Mouse (Mus musculus) stomach, postnatal 0 days (tissue): ENCODE measurements around the gene Gfod2. TPM values are rescaled to one million over a fixed set of nuclear protein-coding genes. Genes with fewer than 3 reads are reported as not detected.
A peak's percentile ranks its signal among the peaks of the same experiment; 100 is the strongest.

ENCODE experiments used
- ATAC-seq: fragments of 200-750 bp; cut with Nextera tagmentation; 2 replicates; pipeline ENCODE4 v1.8.0; 2017; ENCODE audit not compliant: low FRiP score, low TSS enrichment
- DNase-seq: peaks from one replicate; pipeline ENCODE4 v3.0.0-alpha.2; 2016; ENCODE audit warnings: low spot score
- H3K27ac ChIP-seq: fragments of 300-500 bp; sonication (generic); replicated peaks from 2 replicates; pipeline ENCODE4 v1.5.1; 2014; ENCODE audit warnings: mild to moderate bottlenecking, control low read depth
- H3K27me3 ChIP-seq: fragments of 300-500 bp; sonication (generic); 2 replicates; pipeline ENCODE4 v1.6.1; 2014; ENCODE audit warnings: low read length; ENCODE audit not compliant: control insufficient read depth, insufficient read depth
- H3K36me3 ChIP-seq: fragments of 300-500 bp; sonication (generic); 2 replicates; pipeline ENCODE4 v1.6.1; 2014; ENCODE audit warnings: low read length, mixed read lengths; ENCODE audit not compliant: control insufficient read depth, insufficient read depth
- H3K4me1 ChIP-seq: fragments of 300-500 bp; sonication (generic); replicated peaks from 2 replicates; pipeline ENCODE4 v1.6.1; 2014; ENCODE audit warnings: antibody characterized with exemption; ENCODE audit not compliant: control insufficient read depth, insufficient read depth
- H3K4me2 ChIP-seq: fragments of 300-500 bp; sonication (generic); replicated peaks from 2 replicates; pipeline ENCODE4 v1.6.1; 2014; ENCODE audit warnings: low read depth, mild to moderate bottlenecking, control low read depth, moderate library complexity
- H3K4me3 ChIP-seq: fragments of 300-500 bp; sonication (generic); 2 replicates; pipeline ENCODE4 v1.5.1; 2014; ENCODE audit warnings: low read depth, low read length, control low read depth
- H3K9ac ChIP-seq: fragments of 300-500 bp; sonication (generic); 2 replicates; pipeline ENCODE4 v1.6.1; 2014; ENCODE audit warnings: mild to moderate bottlenecking, low read length, control low read depth, mixed read lengths
- H3K9me3 ChIP-seq: fragments of 300-500 bp; sonication (generic); 2 replicates; pipeline ENCODE4 v1.6.1; 2016; ENCODE audit warnings: low read length; ENCODE audit not compliant: control insufficient read depth
- CTCF ChIP-seq: IDR thresholded peaks from 2 replicates; pipeline ENCODE4 v1.5.1; 2016; ENCODE audit warnings: antibody characterized with exemption, low read depth, mild to moderate bottlenecking, moderate library complexity
- EP300 ChIP-seq: optimal IDR thresholded peaks from 2 replicates; pipeline ENCODE3; 2016; ENCODE audit warnings: antibody characterized with exemption
- WGBS: fragments of 180-500 bp; shearing (Covaris S2); extraction: QIAGEN DNeasy Blood & Tissue Kit; methylation state at CpG from one replicate; pipeline ENCODE4 v1.1.7; 2014; 5-methylcytosine and 5-hydroxymethylcytosine counted together
- polyA plus RNA-seq: library from polyadenylated mRNA; unstranded; fragments of >200 nt; fragmentation: Nextera tagmentation; extraction: Ambion mirVana; gene quantifications from 2 replicates; pipeline ENCODE4 v1.2.1, GENCODE M21; 2015

The Gfod2 gene
- polyA plus RNA-seq, 1 experiment from 2014 or later, result 14.5 TPM

- Histone ChIP-seq H3K27me3 (no peaks in the 10 kb centered on the region), H3K9me3 (no peaks in the 10 kb centered on the region), H3K9ac (peak overlapping the region; percentile 45), H3K27ac (no peak overlapping the region), H3K4me1 (no peaks in the 10 kb centered on the region; the same call in 1 of the 2 replicates), H3K4me3 (peak overlapping the region; percentile 45), H3K36me3 (peaks cover 5% of the 10 kb centered on the region; the same call in 1 of the 2 replicates), H3K4me2 (peak overlapping the region; percentile 91)
- 17% methylated on average over 40 of the region's 40 CpGs for WGBS
- peak; percentile 39 for DNase-seq
- ATAC-seq, result peak; percentile 28; the same call in 1 of the 2 replicates
- TF ChIP-seq EP300 (no peak), CTCF (peak; percentile 17; the same call in 1 of the 2 replicates)
Measured at GRCm38 (mm10) chr8:105694051-105694799, 64.2 kb downstream of the Gfod2 start.

- H3K4me1 ChIP-seq, result no peaks in the 10 kb centered on the region; the same call in 1 of the 2 replicates
- H3K27ac ChIP-seq, result no peak overlapping the region
- DNase-seq (peak; percentile 74), ATAC-seq (peak; percentile 57; the same call in 1 of the 2 replicates)
- peak overlapping the region; percentile 45 for H3K4me3 ChIP-seq
- WGBS, result 3% methylated on average over 26 of the region's 30 CpGs
- peaks cover 2% of the 10 kb centered on the region; the same call in 1 of the 2 replicates for H3K36me3 ChIP-seq
- H3K9me3 ChIP-seq, result no peaks in the 10 kb centered on the region
- H3K4me2 ChIP-seq, result peak overlapping the region; percentile 91
- H3K9ac ChIP-seq, result peak overlapping the region; percentile 45
- H3K27me3 ChIP-seq, result no peaks in the 10 kb centered on the region
- TF ChIP-seq CTCF (no peak), EP300 (no peak)
Measured at GRCm38 (mm10) chr8:105693648-105694047, 64.8 kb downstream of the Gfod2 start.

DNA sequence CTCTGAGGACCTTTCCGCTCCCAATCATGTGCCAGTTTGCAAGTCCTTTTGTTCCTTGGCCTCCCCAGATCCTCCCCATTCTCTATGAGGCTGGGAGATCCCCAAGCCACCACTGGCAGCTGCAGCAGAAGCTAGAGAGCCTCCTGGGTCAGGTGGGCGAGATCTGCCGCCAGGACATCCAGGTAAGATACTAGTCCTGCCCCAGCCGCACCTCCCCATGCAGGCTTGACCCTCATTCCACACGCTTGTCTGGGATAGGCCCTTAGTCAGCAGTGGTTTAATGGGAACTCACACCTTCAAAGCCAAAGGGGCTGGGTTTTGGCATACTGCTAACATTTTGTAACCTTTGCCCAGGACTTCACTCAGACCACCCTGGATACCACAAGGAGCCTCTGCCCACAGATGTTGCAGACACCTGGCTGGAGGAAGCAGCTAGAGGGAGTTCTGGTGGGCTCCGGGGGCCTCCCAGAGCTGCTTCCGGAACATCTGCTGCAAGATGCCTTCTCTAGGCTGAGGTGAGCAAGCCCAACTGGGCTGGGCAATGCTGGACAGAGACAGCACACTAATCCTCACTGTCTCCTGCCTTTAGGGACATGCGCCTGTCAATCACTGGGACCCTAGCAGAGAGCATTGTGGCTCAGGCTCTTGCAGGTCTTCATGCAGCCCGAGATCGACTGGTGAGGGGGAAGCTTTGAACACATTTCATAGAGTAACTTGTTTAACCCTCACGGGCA lies 65.8 kb downstream of the Gfod2 start:
- DNase-seq (no peak), ATAC-seq (no peak)
- Histone ChIP-seq H3K27me3 (no peaks in the 10 kb centered on the region), H3K4me3 (no peak overlapping the region), H3K4me1 (no peaks in the 10 kb centered on the region; the same call in 1 of the 2 replicates), H3K9ac (no peak overlapping the region), H3K4me2 (no peak overlapping the region), H3K27ac (no peak overlapping the region), H3K36me3 (no peaks in the 10 kb centered on the region; the same call in 1 of the 2 replicates), H3K9me3 (no peaks in the 10 kb centered on the region)
- 93% methylated on average over 11 of the region's 11 CpGs for WGBS
- TF ChIP-seq EP300 (no peak), CTCF (no peak)

DNA sequence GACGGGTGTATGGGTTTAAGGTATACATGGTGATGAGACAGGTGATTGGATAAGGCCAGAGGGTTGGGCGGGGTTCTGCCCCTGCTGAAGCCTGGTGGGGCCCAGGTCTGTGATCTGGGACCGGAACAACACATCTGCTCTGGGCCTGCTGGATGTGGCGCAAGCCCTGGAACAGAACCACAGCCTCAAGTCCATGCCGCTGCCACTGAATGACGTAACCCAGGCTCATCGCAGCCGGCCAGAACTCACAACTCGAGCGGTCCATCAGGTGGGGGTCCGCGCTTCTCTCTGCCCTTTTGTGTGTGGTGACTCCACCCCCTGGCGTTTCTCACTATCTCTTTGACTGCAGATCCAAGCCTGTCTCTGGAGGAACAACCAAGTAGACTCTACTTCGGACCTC lies 67.5 kb downstream of the Gfod2 start:
- no peak overlapping the region for H3K27ac ChIP-seq
- no peaks in the 10 kb centered on the region for H3K9me3 ChIP-seq
- WGBS, result 69% methylated on average over 14 of the region's 14 CpGs
- no peak for DNase-seq
- no peak for TF ChIP-seq CTCF
- TF ChIP-seq EP300, result no peak
- no peaks in the 10 kb centered on the region for H3K27me3 ChIP-seq
- H3K4me3 ChIP-seq, result no peak overlapping the region
- H3K9ac ChIP-seq, result no peak overlapping the region
- ATAC-seq, result no peak
- H3K4me2 ChIP-seq, result no peak overlapping the region
- H3K4me1 ChIP-seq, result no peaks in the 10 kb centered on the region; the same call in 1 of the 2 replicates
- H3K36me3 ChIP-seq, result no peaks in the 10 kb centered on the region

- no peak overlapping the region for H3K4me2 ChIP-seq
- no peak for ATAC-seq
- no peak overlapping the region for H3K9ac ChIP-seq
- no peak for DNase-seq
- H3K27ac ChIP-seq, result no peak overlapping the region
- no peaks in the 10 kb centered on the region for H3K36me3 ChIP-seq
- no peaks in the 10 kb centered on the region; the same call in 1 of the 2 replicates for H3K4me1 ChIP-seq
- 94% methylated on average over 9 of the region's 9 CpGs for WGBS
- no peak for TF ChIP-seq EP300
- H3K27me3 ChIP-seq, result no peaks in the 10 kb centered on the region
- H3K9me3 ChIP-seq, result no peaks in the 10 kb centered on the region
- H3K4me3 ChIP-seq, result no peak overlapping the region
Measured at GRCm38 (mm10) chr8:105689983-105690360, 68.5 kb downstream of the Gfod2 start.
